Mouse (Mus musculus) midbrain, embryonic 10.5 days (tissue): ENCODE measurements around the gene Olfr1357. TPM values are rescaled to one million over a fixed set of nuclear protein-coding genes. Genes with fewer than 3 reads are reported as not detected.
A peak's percentile ranks its signal among the peaks of the same experiment; 100 is the strongest.
"Not testable (repeated sequence)": the region's sequence is repeated elsewhere in the genome, so short reads cannot be mapped to it uniquely, and the experiment has no call there.

ENCODE experiments used
- DNase-seq: peaks from one replicate; pipeline ENCODE4 v3.0.0-alpha.2; 2017; ENCODE audit warnings: low spot score
- H3K27ac ChIP-seq: fragments of 300-500 bp; sonication (generic); replicated peaks from 2 replicates; pipeline ENCODE4 v1.5.1; 2016; ENCODE audit warnings: mild to moderate bottlenecking
- H3K27me3 ChIP-seq: fragments of 300-500 bp; sonication (generic); 2 replicates; pipeline ENCODE4 v1.6.1; 2016; ENCODE audit warnings: low read depth, mild to moderate bottlenecking; ENCODE audit not compliant: poor library complexity, severe bottlenecking
- H3K36me3 ChIP-seq: fragments of 300-500 bp; sonication (generic); 2 replicates; pipeline ENCODE4 v1.6.1; 2016; ENCODE audit warnings: mild to moderate bottlenecking, moderate library complexity
- H3K4me1 ChIP-seq: fragments of 300-500 bp; sonication (generic); 2 replicates; pipeline ENCODE4 v1.6.1; 2016
- H3K4me3 ChIP-seq: fragments of 300-500 bp; sonication (generic); 2 replicates; pipeline ENCODE4 v1.5.1; 2016; ENCODE audit warnings: mild to moderate bottlenecking, moderate library complexity
- H3K9me3 ChIP-seq: fragments of 300-500 bp; sonication (generic); replicated peaks from 2 replicates; pipeline ENCODE4 v1.6.1; 2016; ENCODE audit warnings: mild to moderate bottlenecking
- WGBS: fragments of 180-500 bp; shearing (Covaris S2); methylation state at CpG from one replicate; pipeline ENCODE4 v1.1.7; 2016; 5-methylcytosine and 5-hydroxymethylcytosine counted together
- polyA plus RNA-seq: library from polyadenylated mRNA; unstranded; fragments of >200 nt; fragmentation: Nextera tagmentation; extraction: Ambion mirVana; gene quantifications from 2 replicates; pipeline ENCODE4 v1.2.1, GENCODE M21; 2016

Olfr1357 gene
- not detected in 2 replicates for polyA plus RNA-seq

DNA sequence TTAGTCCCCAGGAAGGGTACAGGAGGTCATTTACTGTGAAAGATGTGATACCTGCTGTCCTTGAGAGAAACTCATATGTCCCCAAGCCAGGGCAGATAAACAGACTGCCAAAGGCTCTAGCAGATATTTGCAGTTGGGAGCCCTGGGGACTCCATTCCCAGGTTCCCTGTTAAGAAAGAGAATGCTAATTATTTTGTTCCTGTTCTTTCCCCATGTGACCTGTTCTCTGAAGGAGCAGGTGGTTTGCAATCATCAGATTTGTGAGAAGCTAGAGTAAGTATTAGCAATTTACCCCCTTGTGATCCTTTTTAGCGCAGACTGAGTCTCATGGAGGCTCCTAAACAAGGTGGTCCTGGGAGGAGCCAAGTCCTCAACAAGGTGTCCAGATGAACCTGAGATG, at the start of gene Olfr1357:
Gene Olfr1357 (minus strand): TSS at position 101 of the 400 bp plus-strand sequence.
- no peak within 1 kb of the TSS for H3K4me3 ChIP-seq
- 82% methylated on average over 1 of the region's 1 CpGs for WGBS
- no peak for DNase-seq
- H3K27me3 ChIP-seq, result no peaks in the 10 kb centered on the region
- H3K27ac ChIP-seq, result no peak within 1 kb of the TSS
- H3K36me3 ChIP-seq, result no peaks in the 10 kb centered on the region
- H3K9me3 ChIP-seq, result no peaks in the 10 kb centered on the region
- H3K4me1 ChIP-seq, result no peaks in the 10 kb centered on the region

DNA sequence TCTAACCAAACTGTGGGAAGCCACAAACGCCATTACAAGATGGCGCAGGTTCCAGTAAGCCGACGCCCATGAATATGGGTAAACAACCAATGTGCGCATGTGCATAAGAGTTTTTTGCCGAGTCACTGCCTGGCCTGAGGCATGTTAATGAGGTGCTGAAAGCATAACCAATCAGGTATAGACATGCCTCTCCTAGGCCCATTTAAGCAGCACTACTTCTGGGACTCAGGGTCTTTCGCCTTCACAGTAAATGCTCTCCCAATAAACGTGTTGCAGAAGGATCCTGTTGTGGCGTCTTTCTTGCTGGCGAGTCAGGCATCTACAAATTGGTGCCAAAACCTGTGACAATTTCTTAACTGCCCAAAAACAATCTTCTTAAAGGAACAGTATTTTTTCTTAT, 48.8 kb upstream of the Olfr1357 start:
- H3K4me3 ChIP-seq, H3K9me3 ChIP-seq, DNase-seq, H3K27ac ChIP-seq, H3K36me3 ChIP-seq, H3K4me1 ChIP-seq, H3K27me3 ChIP-seq: not testable (repeated sequence)
- 93% methylated on average over 10 of the region's 10 CpGs for WGBS

DNA sequence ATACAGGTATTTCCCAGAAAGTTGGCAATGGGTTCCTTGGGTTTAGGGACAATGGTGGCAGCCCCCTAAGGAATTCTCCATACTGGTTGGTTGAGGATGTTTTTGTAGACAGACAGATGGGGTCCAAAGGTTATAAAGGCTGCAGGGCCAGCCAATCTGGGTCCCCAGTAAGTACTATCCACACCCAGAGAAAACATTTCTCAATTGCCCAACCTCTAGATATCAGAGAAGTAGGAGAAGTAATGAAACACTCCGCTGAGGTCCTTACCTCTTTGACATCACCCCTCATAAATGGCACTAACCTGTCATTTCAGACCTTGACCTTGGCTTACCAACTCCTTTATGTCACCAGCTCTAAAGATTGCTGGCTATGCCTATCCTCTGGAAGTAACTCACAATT, 46.7 kb upstream of the Olfr1357 start:
- no peak overlapping the region for H3K27ac ChIP-seq
- WGBS, result 94% methylated on average over 1 of the region's 1 CpGs
- no peaks in the 10 kb centered on the region for H3K9me3 ChIP-seq
- H3K36me3 ChIP-seq, result no peaks in the 10 kb centered on the region
- H3K27me3 ChIP-seq, result no peaks in the 10 kb centered on the region
- no peak overlapping the region for H3K4me3 ChIP-seq
- no peak for DNase-seq
- H3K4me1 ChIP-seq, result no peaks in the 10 kb centered on the region

DNA sequence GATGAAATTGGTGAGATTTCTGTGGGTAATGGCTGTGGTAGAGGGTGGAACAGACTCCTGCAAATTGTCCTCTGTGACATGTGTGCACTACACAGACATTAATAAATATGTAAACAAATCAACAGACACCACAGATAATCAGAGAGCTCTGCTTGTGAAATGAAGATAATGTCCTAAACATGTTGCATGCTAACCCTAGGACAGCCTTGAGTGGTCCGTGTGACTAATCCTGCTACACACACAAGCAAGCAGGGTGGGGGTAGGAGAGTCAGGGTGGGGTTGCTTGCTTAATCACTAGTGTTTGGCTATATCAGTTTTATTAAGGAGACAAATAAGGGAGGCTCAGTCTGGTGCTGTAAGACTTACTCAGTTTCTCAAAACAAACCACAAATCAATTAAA, 43.3 kb upstream of the Olfr1357 start:
- WGBS, result 82% methylated on average over 1 of the region's 1 CpGs
- DNase-seq, result no peak
- no peaks in the 10 kb centered on the region for H3K36me3 ChIP-seq
- H3K4me1 ChIP-seq, result no peaks in the 10 kb centered on the region
- H3K4me3 ChIP-seq, result no peak overlapping the region
- H3K27ac ChIP-seq, result no peak overlapping the region
- H3K27me3 ChIP-seq, result no peaks in the 10 kb centered on the region
- H3K9me3 ChIP-seq, result no peaks in the 10 kb centered on the region

DNA sequence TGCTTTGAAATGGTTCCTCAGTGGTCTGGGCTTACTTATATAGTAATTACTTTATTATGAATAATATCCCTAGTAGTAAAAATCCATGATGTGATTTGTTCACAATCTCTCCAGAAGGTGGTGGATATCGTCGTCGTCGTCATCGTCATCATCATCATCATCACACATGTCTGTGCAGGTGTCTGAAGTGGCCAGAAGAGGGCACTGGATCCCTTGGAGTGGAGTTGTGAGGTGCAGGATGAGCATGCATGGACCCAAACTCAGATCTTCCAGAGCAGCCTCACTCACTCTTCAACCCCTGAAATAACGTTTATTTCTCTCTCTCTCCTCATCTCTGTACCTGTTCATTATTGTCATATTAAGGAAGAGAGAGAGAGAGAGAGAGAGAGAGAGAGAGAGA, 14.4 kb upstream of the Olfr1357 start:
- Histone ChIP-seq H3K9me3 (no peaks in the 10 kb centered on the region), H3K4me3 (no peak overlapping the region), H3K27ac (no peak overlapping the region), H3K36me3 (no peaks in the 10 kb centered on the region), H3K27me3 (no peaks in the 10 kb centered on the region), H3K4me1 (no peaks in the 10 kb centered on the region)
- peak; percentile 38 for DNase-seq
- 29% methylated on average over 6 of the region's 6 CpGs for WGBS

DNA sequence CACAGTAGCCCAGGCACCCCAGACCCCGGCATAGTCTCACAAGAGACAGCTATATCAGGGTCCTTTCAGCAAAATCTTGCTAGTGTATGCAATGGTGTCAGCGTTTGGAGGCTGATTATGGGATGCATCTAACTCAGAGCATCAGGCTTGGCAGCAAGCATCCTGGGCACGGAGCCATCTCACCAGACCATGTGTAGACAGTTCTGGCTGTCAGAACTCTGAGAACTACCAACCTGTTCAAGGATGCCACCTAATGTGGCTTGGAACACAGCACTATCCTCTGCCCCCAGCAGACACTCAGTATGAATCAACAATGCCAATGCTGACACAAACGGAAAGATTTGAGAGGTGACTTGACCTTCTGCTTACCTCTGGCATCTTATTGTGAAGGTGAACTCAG, 12.3 kb upstream of the Olfr1357 start:
- 78% methylated on average over 4 of the region's 4 CpGs for WGBS
- no peak for DNase-seq
- H3K36me3 ChIP-seq, result no peaks in the 10 kb centered on the region
- H3K27me3 ChIP-seq, result no peaks in the 10 kb centered on the region
- H3K4me1 ChIP-seq, result no peaks in the 10 kb centered on the region
- no peak overlapping the region for H3K27ac ChIP-seq
- H3K9me3 ChIP-seq, result no peaks in the 10 kb centered on the region
- H3K4me3 ChIP-seq, result no peak overlapping the region

DNA sequence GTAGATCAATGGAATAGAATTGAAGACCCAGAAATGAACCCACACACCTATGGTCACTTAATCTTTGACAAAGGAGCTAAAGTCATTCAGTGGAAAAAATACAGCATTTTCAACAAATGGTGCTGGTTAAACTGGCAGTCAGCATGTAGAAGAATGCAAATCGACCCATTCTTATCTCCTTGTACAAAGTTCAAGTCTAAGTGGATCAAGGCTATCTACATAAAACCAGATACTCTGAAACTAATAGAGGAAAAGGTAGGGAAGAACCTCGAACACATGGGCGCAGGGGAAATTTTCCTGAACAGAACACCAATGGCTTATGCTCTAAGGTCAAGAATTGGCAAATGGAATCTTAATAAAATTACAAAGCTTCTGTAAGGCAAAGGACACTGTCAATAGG, 5.3 kb upstream of the Olfr1357 start:
- not testable (repeated sequence) for H3K36me3 ChIP-seq, H3K9me3 ChIP-seq, H3K27me3 ChIP-seq, H3K4me3 ChIP-seq, DNase-seq, H3K27ac ChIP-seq, H3K4me1 ChIP-seq
- 89% methylated on average over 3 of the region's 3 CpGs for WGBS

DNA sequence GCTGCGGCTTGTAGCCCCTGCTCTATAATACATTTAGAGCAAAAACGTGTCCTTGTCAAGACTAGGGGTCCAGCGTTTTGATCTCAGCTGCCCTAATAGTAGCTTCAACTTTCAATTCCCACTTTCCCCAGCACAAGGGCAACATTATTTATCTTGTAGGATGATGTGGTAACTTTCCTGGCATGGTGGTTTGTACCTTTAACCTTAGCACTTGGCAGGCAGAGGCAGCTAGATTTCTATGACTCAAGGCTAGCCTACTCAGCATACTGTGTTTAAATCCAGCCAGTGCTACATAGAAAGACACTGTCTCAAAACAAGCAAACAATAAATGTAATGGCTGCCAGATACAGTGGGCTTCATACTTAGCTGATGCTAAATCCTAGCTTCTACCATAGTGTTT, 10.3 kb downstream of the Olfr1357 start:
- Histone ChIP-seq H3K9me3 (no peaks in the 10 kb centered on the region), H3K4me1 (no peaks in the 10 kb centered on the region), H3K27me3 (no peaks in the 10 kb centered on the region), H3K27ac (no peak overlapping the region), H3K36me3 (no peaks in the 10 kb centered on the region), H3K4me3 (no peak overlapping the region)
- WGBS, result 83% methylated on average over 3 of the region's 3 CpGs
- no peak for DNase-seq

DNA sequence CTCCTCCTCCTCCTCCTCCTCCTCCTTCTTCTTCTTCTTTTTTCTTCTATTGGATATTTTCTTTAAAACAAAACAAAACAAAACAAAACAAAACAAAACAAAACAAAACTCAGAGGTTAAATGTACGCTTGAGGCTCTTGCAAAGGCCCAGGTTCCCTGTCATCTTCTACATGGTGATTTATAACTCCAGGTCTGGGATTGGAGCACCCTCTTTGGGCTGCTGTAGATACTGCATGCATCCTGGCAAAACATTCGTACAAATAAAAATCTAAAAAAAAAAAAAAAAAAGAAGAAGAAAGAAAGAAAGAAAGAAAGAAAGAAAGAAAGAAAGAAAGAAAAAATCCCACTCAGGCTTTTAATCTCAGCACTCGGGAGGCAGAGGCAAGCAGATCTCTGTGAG, 12.8 kb downstream of the Olfr1357 start:
- Histone ChIP-seq H3K9me3 (no peaks in the 10 kb centered on the region), H3K4me1 (no peaks in the 10 kb centered on the region), H3K27ac (no peak overlapping the region), H3K4me3 (no peak overlapping the region), H3K27me3 (no peaks in the 10 kb centered on the region), H3K36me3 (no peaks in the 10 kb centered on the region)
- no peak for DNase-seq
- whole genome bisulfite sequencing, result 53% methylated on average over 3 of the region's 3 CpGs

DNA sequence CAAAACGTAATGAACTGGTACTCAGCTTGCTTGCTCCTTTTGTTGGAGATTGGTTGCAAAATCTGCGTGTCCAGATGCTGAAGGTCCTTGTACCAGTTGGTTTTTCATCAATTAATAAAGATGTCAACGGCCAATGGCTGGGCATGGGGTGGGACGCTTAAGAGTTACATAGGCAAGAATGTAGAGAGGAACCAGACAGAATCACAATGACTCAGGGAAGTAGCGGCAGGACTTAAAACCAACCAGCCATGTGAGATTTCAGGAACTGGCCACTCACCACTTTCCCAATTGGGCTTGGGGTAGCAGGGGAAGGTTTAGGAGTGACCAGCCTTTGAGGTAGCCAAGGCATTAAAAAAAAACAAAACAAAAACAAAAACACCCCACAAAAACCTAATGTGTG, 18.0 kb downstream of the Olfr1357 start:
- 90% methylated on average over 5 of the region's 5 CpGs for WGBS
- H3K4me3 ChIP-seq, result no peak overlapping the region
- H3K36me3 ChIP-seq, result no peaks in the 10 kb centered on the region
- H3K27ac ChIP-seq, result no peak overlapping the region
- DNase-seq, result no peak
- H3K27me3 ChIP-seq, result no peaks in the 10 kb centered on the region
- H3K4me1 ChIP-seq, result no peaks in the 10 kb centered on the region
- no peaks in the 10 kb centered on the region for H3K9me3 ChIP-seq

DNA sequence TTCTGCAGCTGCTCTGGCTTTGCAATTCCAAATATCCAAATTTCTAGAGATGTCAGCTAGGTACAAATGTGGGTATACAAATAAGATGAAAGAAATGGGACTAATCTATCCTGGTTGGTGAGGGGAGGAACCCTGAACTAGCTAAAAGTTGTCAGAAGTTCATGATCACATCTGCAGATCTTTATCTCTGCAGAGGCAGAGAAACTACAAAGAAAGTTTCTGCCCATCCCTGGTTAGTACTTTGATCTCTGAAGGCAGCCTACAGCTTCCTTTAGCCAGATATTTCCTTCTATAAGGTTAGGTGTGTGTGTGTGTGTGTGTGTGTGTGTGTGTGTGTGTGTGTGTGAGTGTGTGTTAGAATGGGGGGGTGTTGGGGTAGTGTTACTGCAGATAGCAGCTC, 23.3 kb downstream of the Olfr1357 start:
- Histone ChIP-seq H3K4me3 (no peak overlapping the region), H3K36me3 (peaks cover 5% of the 10 kb centered on the region), H3K27me3 (no peaks in the 10 kb centered on the region), H3K4me1 (peaks cover 23% of the 10 kb centered on the region), H3K27ac (no peak overlapping the region), H3K9me3 (no peaks in the 10 kb centered on the region)
- no peak for DNase-seq

DNA sequence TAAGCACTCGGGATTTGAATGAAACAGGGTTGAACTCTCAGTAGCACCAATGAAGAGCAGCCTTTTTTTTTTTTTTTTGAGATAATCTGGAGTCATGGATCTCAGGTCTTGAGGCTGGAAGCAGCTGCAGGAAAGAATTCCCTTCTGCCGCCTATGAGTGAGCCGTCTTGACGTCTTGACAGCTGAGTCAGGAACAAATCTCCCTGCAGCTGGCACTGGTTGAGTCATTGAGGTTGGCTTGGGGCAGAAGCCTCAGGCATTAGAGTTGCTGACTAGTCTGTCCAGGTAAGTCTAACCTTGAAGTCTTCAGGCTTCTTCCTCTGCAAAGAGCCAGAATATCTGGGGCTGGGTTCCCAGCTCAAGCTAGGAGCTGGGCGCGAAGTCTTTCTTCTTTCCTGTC, 23.7 kb downstream of the Olfr1357 start:
- no peaks in the 10 kb centered on the region for H3K9me3 ChIP-seq
- H3K4me1 ChIP-seq, result peaks cover 23% of the 10 kb centered on the region
- H3K36me3 ChIP-seq, result peaks cover 9% of the 10 kb centered on the region
- 76% methylated on average over 6 of the region's 6 CpGs for WGBS
- no peak for DNase-seq
- H3K27me3 ChIP-seq, result no peaks in the 10 kb centered on the region
- no peak overlapping the region for H3K27ac ChIP-seq
- no peak overlapping the region for H3K4me3 ChIP-seq

DNA sequence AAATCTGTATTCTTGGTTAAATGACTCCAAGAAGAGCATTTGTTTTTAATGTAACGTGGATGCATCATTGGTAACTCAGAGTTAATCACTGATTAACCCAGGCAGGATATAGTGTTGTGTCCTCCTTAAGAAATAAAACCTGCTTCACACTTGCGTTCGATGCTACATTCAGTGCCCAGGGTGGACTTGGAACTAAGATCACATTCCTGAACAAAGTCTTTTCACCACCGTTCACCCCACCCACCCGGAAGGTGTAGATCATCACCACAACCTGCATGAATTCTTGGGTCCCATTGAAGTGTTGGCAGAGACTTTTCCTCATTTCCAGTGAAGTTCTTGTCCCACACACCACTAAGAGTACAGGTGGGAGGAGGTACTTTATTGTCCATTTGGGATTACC, 24.1 kb downstream of the Olfr1357 start:
- WGBS, result 88% methylated on average over 5 of the region's 5 CpGs

DNA sequence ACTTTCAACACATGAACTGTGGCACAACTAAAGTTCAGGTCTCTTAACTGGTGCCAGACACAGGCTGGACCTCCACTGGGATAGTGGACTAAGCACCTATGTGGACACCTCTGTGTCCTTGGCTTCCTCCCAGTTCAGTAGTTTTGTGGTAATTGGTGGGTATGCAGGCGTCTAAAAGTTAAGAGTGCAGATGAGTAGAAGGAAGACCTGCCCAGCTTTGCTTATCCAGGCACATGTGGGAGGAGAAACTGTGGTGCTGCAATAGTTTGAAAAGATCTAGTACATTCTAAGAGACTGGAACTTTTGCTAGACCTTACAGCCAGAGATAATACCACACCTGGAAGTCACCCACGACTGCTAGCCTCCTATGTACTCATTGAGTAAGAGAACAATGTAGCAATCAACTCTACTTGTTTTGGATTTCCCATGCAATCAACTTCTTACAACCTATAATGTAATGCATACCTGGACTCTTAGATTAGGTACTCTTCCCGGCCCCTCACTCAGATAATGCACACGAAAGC, 25.0 kb downstream of the Olfr1357 start:
- Histone ChIP-seq H3K9me3 (no peaks in the 10 kb centered on the region), H3K4me1 (peaks cover 23% of the 10 kb centered on the region), H3K4me3 (no peak overlapping the region), H3K27ac (no peak overlapping the region), H3K27me3 (no peaks in the 10 kb centered on the region), H3K36me3 (peaks cover 20% of the 10 kb centered on the region)
- 92% methylated on average over 4 of the region's 4 CpGs for WGBS
- DNase-seq, result no peak

More for the DNA sequence above, 24.1 kb downstream of the Olfr1357 start:
- no peaks in the 10 kb centered on the region for H3K27me3 ChIP-seq
- no peaks in the 10 kb centered on the region for H3K9me3 ChIP-seq
- DNase-seq, result no peak
- H3K4me1 ChIP-seq, result peaks cover 23% of the 10 kb centered on the region
- no peak overlapping the region for H3K27ac ChIP-seq
- H3K4me3 ChIP-seq, result no peak overlapping the region
- H3K36me3 ChIP-seq, result peaks cover 13% of the 10 kb centered on the region
